Mouse (Mus musculus): ENCODE data around the gene Rrnad1. TPM values are rescaled to one million over a fixed set of nuclear protein-coding genes. Genes with fewer than 3 reads are reported as not detected.
A peak's percentile ranks its signal among the peaks of the same experiment; 100 is the strongest.

Gene Rrnad1
- polyA plus RNA-seq, 1 experiment from 2014 or later: 6.1 TPM

DNA sequence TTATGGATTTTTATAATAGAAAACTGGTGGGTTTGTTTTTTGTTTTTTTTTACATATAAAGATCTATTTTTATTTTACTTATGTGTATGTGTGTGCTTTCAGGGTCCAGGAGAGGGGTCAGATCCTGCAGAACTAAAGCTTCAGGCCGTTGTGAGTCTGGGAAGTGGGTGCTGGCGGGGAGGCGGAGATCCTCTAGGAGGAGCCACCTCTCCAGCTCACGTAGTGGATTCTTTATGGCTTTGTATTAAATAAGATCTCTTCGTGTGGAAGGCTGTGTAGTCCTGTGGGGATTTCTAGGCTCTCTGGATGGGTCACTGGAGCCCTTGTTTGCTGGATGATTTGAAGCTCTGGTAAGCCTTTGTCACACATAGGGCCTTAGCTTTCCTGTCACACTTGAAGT lies 10.1 kb upstream of the Rrnad1 start:
- 68% methylated on average over 5 of the region's 5 CpGs for WGBS
- Histone ChIP-seq H3K4me1 (replicated peaks; ENCODE audit: control insufficient read depth, insufficient read depth, low read length) (no peaks in the 10 kb centered on the region), H3K4me2 (replicated peaks; ENCODE audit: low read depth) (no peak overlapping the region), H3K36me3 (ENCODE audit: control insufficient read depth, insufficient read depth) (peaks cover 51% of the 10 kb centered on the region), H3K27me3 (replicated peaks; ENCODE audit: control insufficient read depth, insufficient read depth, low read length) (no peaks in the 10 kb centered on the region), H3K9me3 (ENCODE audit: control insufficient read depth) (no peaks in the 10 kb centered on the region), H3K9ac (ENCODE audit: low read depth, low read length) (no peak overlapping the region), H3K27ac (ENCODE audit: low read depth, low read length) (no peak overlapping the region), H3K4me3 (ENCODE audit: low read depth, low read length) (no peak overlapping the region)
- TF ChIP-seq CTCF (IDR thresholded peaks at IDR 0.05; ENCODE audit: low read depth): no peak
- ATAC-seq: no peak

DNA sequence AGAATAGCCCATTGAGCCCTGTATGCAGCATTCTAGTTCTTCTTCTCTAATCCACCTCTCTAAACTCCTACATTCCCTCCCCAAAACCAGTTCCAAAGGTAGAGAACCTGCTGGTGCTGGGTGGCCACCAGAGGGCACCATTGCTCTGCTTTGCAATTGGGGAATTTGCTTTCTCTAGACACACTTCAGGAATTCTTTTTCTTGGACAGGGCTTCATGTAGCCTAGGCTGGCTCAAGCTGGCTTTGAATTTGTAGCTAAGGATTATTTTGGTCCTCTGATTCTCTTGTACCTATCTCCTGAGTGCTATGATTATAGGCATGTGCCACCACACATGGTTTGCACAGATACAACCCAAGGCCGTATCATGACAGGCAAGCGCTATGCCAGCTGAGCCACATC lies 5.3 kb upstream of the Rrnad1 start:
- peak; percentile 37; the same call in 1 of the 2 replicates for ATAC-seq
- no peak overlapping the region for H3K9ac ChIP-seq (ENCODE audit: low read depth, low read length)
- WGBS: 95% methylated on average over 2 of the region's 2 CpGs
- no peaks in the 10 kb centered on the region for H3K27me3 ChIP-seq (replicated peaks; ENCODE audit: control insufficient read depth, insufficient read depth, low read length)
- peaks cover 48% of the 10 kb centered on the region for H3K36me3 ChIP-seq (ENCODE audit: control insufficient read depth, insufficient read depth)
- TF ChIP-seq CTCF (IDR thresholded peaks at IDR 0.05; ENCODE audit: low read depth): peak; percentile 96
- H3K27ac ChIP-seq (ENCODE audit: low read depth, low read length): no peak overlapping the region
- no peak overlapping the region for H3K4me2 ChIP-seq (replicated peaks; ENCODE audit: low read depth)
- no peaks in the 10 kb centered on the region; the same call in 1 of the 2 replicates for H3K4me1 ChIP-seq (replicated peaks; ENCODE audit: control insufficient read depth, insufficient read depth, low read length)
- no peaks in the 10 kb centered on the region for H3K9me3 ChIP-seq (ENCODE audit: control insufficient read depth)
- H3K4me3 ChIP-seq (ENCODE audit: low read depth, low read length): no peak overlapping the region

DNA sequence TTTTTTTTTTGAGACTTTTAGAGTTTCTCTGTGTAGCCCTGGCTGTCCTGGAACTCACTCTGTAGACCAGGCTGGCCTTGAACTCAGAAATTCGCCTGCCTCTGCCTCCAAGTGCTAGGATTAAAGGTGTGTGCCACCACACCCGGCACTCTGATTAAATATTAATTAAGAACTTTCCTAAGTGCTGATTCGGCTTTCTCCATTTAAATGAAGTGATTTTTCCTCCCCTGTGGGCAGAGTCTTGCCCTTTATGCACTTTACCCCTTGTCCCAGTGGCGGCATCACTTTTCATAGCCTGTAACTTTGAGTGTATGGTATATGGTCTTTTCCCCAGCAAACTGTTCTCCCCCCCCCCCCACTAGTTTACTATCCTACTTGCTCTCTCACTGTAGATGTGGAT lies 4.7 kb upstream of the Rrnad1 start:
- TF ChIP-seq CTCF (IDR thresholded peaks at IDR 0.05; ENCODE audit: low read depth): no peak
- Histone ChIP-seq H3K36me3 (ENCODE audit: control insufficient read depth, insufficient read depth) (peaks cover 43% of the 10 kb centered on the region), H3K4me3 (ENCODE audit: low read depth, low read length) (no peak overlapping the region), H3K27me3 (replicated peaks; ENCODE audit: control insufficient read depth, insufficient read depth, low read length) (no peaks in the 10 kb centered on the region), H3K9me3 (ENCODE audit: control insufficient read depth) (no peaks in the 10 kb centered on the region), H3K4me1 (replicated peaks; ENCODE audit: control insufficient read depth, insufficient read depth, low read length) (no peaks in the 10 kb centered on the region; the same call in 1 of the 2 replicates), H3K27ac (ENCODE audit: low read depth, low read length) (no peak overlapping the region), H3K4me2 (replicated peaks; ENCODE audit: low read depth) (no peak overlapping the region), H3K9ac (ENCODE audit: low read depth, low read length) (no peak overlapping the region)
- WGBS: 49% methylated on average over 4 of the region's 4 CpGs
- no peak for ATAC-seq

DNA sequence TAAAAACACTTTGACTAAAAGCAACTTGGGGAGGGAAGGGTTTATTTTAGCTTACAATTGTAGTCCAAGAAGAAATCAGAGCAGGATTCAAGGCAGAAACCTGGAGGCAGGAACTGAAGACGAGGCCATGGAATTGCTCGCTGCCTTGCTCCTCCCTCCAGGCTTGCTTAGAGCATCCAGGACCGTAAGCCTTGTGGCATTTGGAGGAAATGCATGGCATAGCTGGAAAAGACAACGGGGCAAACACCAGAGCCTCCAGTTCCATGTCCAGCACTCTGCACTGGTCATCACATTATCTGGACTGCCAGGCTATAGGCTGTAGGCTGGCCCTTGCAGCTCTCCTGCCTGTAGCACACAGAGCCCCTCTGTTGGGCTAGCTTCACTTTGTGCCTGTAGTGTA lies 4.0 kb upstream of the Rrnad1 start:
- no peak for ATAC-seq
- TF ChIP-seq CTCF (IDR thresholded peaks at IDR 0.05; ENCODE audit: low read depth): 0 out of 2 replicates have a peak, but pooled peaks have one; percentile 20
- Histone ChIP-seq H3K4me1 (replicated peaks; ENCODE audit: control insufficient read depth, insufficient read depth, low read length) (no peaks in the 10 kb centered on the region; the same call in 1 of the 2 replicates), H3K4me2 (replicated peaks; ENCODE audit: low read depth) (no peak overlapping the region), H3K27ac (ENCODE audit: low read depth, low read length) (peak overlapping the region; percentile 35; the same call in 1 of the 2 replicates), H3K36me3 (ENCODE audit: control insufficient read depth, insufficient read depth) (peaks cover 36% of the 10 kb centered on the region), H3K9me3 (ENCODE audit: control insufficient read depth) (no peaks in the 10 kb centered on the region), H3K27me3 (replicated peaks; ENCODE audit: control insufficient read depth, insufficient read depth, low read length) (no peaks in the 10 kb centered on the region), H3K9ac (ENCODE audit: low read depth, low read length) (no peak overlapping the region), H3K4me3 (ENCODE audit: low read depth, low read length) (no peak overlapping the region)
- 71% methylated on average over 4 of the region's 4 CpGs for WGBS

DNA sequence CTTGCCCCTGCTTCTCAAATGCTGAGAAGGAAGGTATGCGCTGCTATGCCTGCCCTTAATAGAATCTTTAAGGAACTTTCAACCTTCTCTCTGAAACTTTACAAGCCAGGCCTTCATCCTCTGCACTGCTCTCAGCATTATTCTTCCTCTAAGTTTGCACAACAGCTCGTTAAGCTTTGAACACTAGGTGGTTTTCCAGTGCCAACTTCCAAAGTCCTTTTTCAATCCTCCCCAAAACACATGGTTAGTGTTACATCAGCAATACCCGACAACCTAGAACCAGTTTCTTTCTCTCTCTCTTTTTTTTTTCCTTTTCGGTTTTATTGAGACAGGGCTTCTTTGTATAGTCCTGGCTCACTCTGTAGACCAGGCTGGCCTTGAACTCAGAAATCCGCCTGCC lies 3.5 kb upstream of the Rrnad1 start:
- no peak for ATAC-seq
- no peaks in the 10 kb centered on the region for H3K9me3 ChIP-seq (ENCODE audit: control insufficient read depth)
- no peak; the same call in 1 of the 2 replicates for TF ChIP-seq CTCF (IDR thresholded peaks at IDR 0.05; ENCODE audit: low read depth)
- H3K4me1 ChIP-seq (replicated peaks; ENCODE audit: control insufficient read depth, insufficient read depth, low read length): no peaks in the 10 kb centered on the region; the same call in 1 of the 2 replicates
- H3K9ac ChIP-seq (ENCODE audit: low read depth, low read length): no peak overlapping the region
- H3K36me3 ChIP-seq (ENCODE audit: control insufficient read depth, insufficient read depth): peaks cover 32% of the 10 kb centered on the region
- 69% methylated on average over 5 of the region's 5 CpGs for WGBS
- H3K27me3 ChIP-seq (replicated peaks; ENCODE audit: control insufficient read depth, insufficient read depth, low read length): no peaks in the 10 kb centered on the region
- H3K27ac ChIP-seq (ENCODE audit: low read depth, low read length): peak overlapping the region; percentile 35; the same call in 1 of the 2 replicates
- no peak overlapping the region for H3K4me3 ChIP-seq (ENCODE audit: low read depth, low read length)
- H3K4me2 ChIP-seq (replicated peaks; ENCODE audit: low read depth): no peak overlapping the region

DNA sequence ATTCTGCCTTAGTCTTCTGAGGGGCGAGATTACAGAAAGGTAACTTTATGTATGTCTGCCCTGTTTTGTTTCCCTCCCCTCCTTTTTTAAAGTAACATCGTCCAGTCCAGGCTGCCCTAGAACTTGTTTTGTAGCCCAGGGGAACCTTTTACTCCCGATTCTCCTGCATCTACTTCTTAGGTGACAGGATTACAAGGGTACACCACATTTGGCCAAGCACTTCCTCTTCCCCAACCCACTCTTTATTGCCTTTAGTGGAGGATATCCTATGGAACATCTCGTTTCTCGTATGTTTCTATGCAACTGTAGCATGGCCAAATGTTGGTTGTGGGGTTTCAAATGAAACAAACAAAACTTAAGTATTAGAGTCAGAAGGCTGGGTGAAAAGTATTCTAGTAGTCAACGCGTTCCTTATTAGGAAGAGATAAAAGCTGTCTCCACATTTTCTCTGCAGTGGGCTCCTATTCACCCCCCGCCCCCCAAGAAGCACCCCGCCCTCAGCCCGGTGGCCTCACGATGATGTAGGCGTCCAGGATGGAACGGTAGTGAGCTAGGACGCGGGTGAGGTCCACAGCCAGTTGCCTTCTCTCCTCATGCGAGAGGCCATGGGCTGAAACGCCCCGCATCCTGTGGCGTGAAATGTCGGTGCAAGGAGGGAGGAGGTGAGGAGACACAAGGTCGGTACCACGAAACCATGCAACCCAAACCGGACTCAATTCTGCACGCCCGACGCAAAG lies 1.0 kb downstream of the Rrnad1 start:
- H3K4me1 ChIP-seq (replicated peaks; ENCODE audit: control insufficient read depth, insufficient read depth, low read length): no peaks in the 10 kb centered on the region; the same call in 1 of the 2 replicates
- TF ChIP-seq CTCF (IDR thresholded peaks at IDR 0.05; ENCODE audit: low read depth): no peak; the same call in 1 of the 2 replicates
- H3K27ac ChIP-seq (ENCODE audit: low read depth, low read length): peak overlapping the region; percentile 95
- WGBS: 3% methylated on average over 26 of the region's 26 CpGs
- H3K4me3 ChIP-seq (ENCODE audit: low read depth, low read length): peak overlapping the region; percentile 94
- peak overlapping the region; percentile 89 for H3K4me2 ChIP-seq (replicated peaks; ENCODE audit: low read depth)
- no peaks in the 10 kb centered on the region for H3K9me3 ChIP-seq (ENCODE audit: control insufficient read depth)
- H3K27me3 ChIP-seq (replicated peaks; ENCODE audit: control insufficient read depth, insufficient read depth, low read length): no peaks in the 10 kb centered on the region
- peak; percentile 20 for ATAC-seq
- H3K36me3 ChIP-seq (ENCODE audit: control insufficient read depth, insufficient read depth): peaks cover 41% of the 10 kb centered on the region
- H3K9ac ChIP-seq (ENCODE audit: low read depth, low read length): peak overlapping the region; percentile 83

Data from intestine, postnatal 0 days (tissue).